Mouse (Mus musculus) stomach, embryonic 15.5 days (tissue): Measurements from ENCODE around the gene Slc9a7. TPM values are rescaled to one million over a fixed set of nuclear protein-coding genes. Genes with fewer than 3 reads are reported as not detected.

ENCODE experiments used
- ATAC-seq: fragments of 200-750 bp; cut with Nextera tagmentation; 2 replicates; pipeline ENCODE4 v1.8.0; 2017; ENCODE audit warnings: low read depth, moderate number of reproducible peaks, moderate TSS enrichment; ENCODE audit not compliant: insufficient read depth, low FRiP score
- H3K27ac ChIP-seq: fragments of 300-500 bp; sonication (generic); 2 replicates; pipeline ENCODE4 v1.5.1; 2015; ENCODE audit warnings: mild to moderate bottlenecking, inconsistent platforms
- H3K27me3 ChIP-seq: fragments of 300-500 bp; sonication (generic); replicated peaks from 2 replicates; pipeline ENCODE4 v1.6.1; 2015; ENCODE audit warnings: inconsistent platforms
- H3K36me3 ChIP-seq: fragments of 300-500 bp; sonication (generic); 2 replicates; pipeline ENCODE4 v1.6.1; 2015; ENCODE audit warnings: inconsistent platforms
- H3K4me1 ChIP-seq: fragments of 300-500 bp; sonication (generic); 2 replicates; pipeline ENCODE4 v1.6.1; 2015; ENCODE audit warnings: inconsistent platforms
- H3K4me2 ChIP-seq: fragments of 300-500 bp; sonication (generic); 2 replicates; pipeline ENCODE4 v1.6.1; 2015; ENCODE audit warnings: mild to moderate bottlenecking, inconsistent platforms
- H3K4me3 ChIP-seq: fragments of 300-500 bp; sonication (generic); replicated peaks from 2 replicates; pipeline ENCODE4 v1.5.1; 2015; ENCODE audit warnings: inconsistent platforms
- H3K9ac ChIP-seq: fragments of 300-500 bp; sonication (generic); 2 replicates; pipeline ENCODE4 v1.6.1; 2015; ENCODE audit warnings: inconsistent platforms
- H3K9me3 ChIP-seq: fragments of 300-500 bp; sonication (generic); 2 replicates; pipeline ENCODE4 v1.6.1; 2016; ENCODE audit warnings: inconsistent platforms
- WGBS: fragments of 180-500 bp; shearing (Covaris S2); methylation state at CpG from one replicate; pipeline ENCODE4 v1.1.7; 2015; 5-methylcytosine and 5-hydroxymethylcytosine counted together
- polyA plus RNA-seq: library from polyadenylated mRNA; unstranded; fragments of >200 nt; fragmentation: Nextera tagmentation; extraction: Ambion mirVana; gene quantifications from 2 replicates; pipeline ENCODE4 v1.2.1, GENCODE M21; 2015

Slc9a7 gene
- polyA plus RNA-seq, 1 experiment from 2014 or later = 0.99 TPM

DNA sequence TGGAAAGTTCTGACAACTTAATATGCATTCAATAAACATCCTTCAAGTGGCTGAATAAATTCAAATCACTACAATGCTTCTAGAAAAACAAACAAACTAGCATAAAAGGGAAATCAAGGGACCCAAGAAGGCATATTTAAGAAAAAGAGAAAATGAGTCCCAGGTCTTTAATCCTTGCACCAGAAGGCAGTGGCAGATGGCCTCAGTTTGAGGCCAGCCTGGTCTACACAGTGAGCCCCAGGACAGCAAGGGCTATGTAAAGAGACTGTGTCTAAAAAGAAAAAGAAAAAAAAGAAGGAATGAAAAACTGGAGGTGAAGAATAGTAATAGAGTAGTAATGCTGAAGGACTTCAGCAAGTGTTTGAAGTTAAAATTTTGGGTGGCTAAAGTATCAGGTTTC is 162.7 kb downstream of the Slc9a7 start:
- no peak overlapping the region for H3K4me3 ChIP-seq
- H3K36me3 ChIP-seq = no peaks in the 10 kb centered on the region
- no peak for ATAC-seq
- no peak overlapping the region for H3K4me2 ChIP-seq
- no peak overlapping the region for H3K9ac ChIP-seq
- H3K4me1 ChIP-seq = no peaks in the 10 kb centered on the region
- no peaks in the 10 kb centered on the region for H3K27me3 ChIP-seq
- H3K9me3 ChIP-seq = no peaks in the 10 kb centered on the region
- no peak overlapping the region for H3K27ac ChIP-seq

DNA sequence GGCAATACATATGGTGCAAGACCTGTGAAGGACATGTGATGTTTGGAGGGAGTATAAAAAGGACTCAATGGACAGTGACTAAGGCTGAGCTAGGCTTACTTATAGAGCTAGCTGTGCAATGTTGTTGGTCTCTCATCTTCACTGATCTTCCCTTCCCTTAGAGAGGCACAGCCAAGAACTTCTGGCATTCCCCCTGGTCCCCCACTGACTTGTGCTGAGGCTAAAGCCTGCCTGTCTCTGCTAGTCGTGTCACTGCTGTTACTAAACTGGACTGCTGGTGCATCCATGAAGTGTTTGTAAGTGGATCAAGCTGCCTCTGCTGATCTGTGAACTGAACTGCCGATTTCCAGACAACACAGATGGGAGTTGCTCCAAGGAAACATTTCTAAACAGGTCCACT is 166.1 kb downstream of the Slc9a7 start:
- Histone ChIP-seq H3K36me3 (no peaks in the 10 kb centered on the region), H3K27ac (no peak overlapping the region), H3K9me3 (no peaks in the 10 kb centered on the region), H3K4me2 (no peak overlapping the region), H3K4me3 (no peak overlapping the region), H3K9ac (no peak overlapping the region), H3K4me1 (no peaks in the 10 kb centered on the region), H3K27me3 (no peaks in the 10 kb centered on the region)
- ATAC-seq = no peak
- WGBS = 55% methylated on average over 2 of the region's 2 CpGs

DNA sequence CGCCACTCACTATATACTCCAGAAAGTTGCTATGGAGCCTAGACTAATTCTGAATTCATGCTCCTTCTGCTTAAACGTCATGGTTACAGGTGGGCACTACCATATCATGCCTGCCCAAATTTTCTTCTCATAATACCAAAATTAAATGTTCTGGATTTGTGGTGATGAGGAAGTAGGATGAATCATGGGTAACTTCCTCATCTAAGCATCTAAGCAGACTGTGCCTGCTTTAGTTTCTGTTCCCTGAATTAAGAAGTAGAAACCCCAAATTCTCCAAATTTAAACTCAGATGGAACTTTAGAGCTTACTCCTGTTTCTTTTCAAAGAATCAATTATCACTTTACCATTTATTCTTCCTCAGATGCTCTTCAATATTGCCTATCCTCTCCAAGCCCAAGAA is 173.9 kb downstream of the Slc9a7 start:
- 78% methylated on average over 2 of the region's 2 CpGs for WGBS
- Histone ChIP-seq H3K36me3 (no peaks in the 10 kb centered on the region), H3K27me3 (no peaks in the 10 kb centered on the region), H3K9ac (no peak overlapping the region), H3K4me1 (no peaks in the 10 kb centered on the region), H3K27ac (no peak overlapping the region), H3K4me2 (no peak overlapping the region), H3K4me3 (no peak overlapping the region), H3K9me3 (no peaks in the 10 kb centered on the region)
- no peak for ATAC-seq

DNA sequence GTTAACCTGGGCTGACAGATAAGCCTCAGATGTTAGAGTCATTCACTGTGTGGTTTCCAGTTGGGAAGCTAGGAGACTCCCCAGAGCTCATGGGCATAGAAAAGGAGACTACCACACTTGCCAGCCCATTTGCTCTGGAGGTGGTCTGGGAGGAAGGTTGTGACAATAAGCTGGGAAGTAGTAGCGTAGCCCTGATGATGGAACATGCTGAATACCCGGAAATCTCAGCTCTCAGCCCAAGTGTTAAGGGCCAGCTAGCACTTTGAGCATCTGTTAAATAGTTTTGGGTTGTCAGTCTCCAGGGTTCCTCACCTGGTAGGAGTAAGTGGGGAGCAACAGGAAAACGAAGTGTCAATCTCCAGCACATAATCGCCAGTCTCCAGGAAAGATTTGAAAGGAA is 221.4 kb downstream of the Slc9a7 start:
- no peak for ATAC-seq
- H3K4me2 ChIP-seq = no peak overlapping the region
- no peaks in the 10 kb centered on the region for H3K27me3 ChIP-seq
- WGBS = 52% methylated on average over 4 of the region's 4 CpGs
- H3K4me3 ChIP-seq = no peak overlapping the region
- H3K36me3 ChIP-seq = no peaks in the 10 kb centered on the region
- no peaks in the 10 kb centered on the region for H3K4me1 ChIP-seq
- H3K9me3 ChIP-seq = no peaks in the 10 kb centered on the region
- no peak overlapping the region for H3K9ac ChIP-seq
- no peak overlapping the region for H3K27ac ChIP-seq

DNA sequence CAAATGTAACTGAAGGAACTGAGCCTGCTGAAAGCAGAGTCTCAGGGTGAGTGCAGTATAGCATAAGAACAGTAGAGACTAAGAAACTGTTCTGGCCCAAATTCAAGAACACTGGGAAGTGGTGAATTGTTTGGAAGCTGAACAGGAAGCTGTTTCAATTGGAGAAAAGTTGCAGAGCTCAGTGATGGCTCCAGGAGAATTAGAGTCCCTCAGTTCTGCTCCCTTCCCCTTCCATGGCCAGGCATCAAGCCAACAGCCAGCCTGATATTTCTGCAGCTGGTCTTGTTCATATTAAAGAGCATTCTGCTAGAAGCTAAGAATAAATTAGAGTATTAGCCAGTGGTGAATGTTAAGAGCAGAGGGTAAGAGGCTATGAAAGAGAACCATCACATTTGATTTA is 225.0 kb downstream of the Slc9a7 start:
- Histone ChIP-seq H3K4me3 (no peak overlapping the region), H3K27ac (no peak overlapping the region), H3K36me3 (no peaks in the 10 kb centered on the region), H3K27me3 (no peaks in the 10 kb centered on the region), H3K9me3 (no peaks in the 10 kb centered on the region), H3K9ac (no peak overlapping the region), H3K4me1 (no peaks in the 10 kb centered on the region), H3K4me2 (no peak overlapping the region)
- ATAC-seq = peak; percentile 31; the same call in 1 of the 2 replicates

DNA sequence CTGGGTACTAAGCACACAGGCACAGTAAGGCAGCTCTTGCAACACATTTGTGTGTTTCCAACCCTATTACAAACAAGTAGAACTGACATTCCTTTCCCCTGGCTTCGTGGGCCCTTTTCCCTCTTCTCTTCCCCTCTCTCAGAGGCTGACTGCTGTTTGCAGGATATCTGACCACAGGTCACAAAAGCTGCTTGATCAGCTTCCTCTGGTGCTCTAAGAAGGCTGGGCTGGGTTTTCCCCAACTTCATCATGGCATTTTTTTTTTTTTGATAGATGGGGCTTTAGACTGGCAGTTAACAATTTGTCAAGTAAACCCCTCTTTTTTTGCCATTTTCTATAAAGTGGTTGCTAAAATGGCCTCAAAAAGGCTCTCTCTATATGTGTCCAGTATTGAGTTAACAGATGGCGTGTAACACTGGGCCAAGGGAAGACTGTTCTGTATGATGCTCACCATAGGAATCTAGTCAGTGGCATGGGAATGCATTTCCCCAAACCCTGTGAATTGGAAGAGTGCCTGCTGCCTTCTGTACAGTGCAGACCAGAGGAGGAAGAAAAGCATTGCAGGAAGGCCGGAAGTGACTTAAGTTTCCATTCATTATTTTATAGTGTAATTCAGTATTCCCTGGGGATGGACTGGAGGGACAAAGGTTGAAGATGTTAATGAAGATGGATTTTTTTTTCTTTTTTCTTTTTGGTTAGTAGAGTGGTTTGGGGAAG is 229.7 kb downstream of the Slc9a7 start:
- no peak overlapping the region for H3K4me2 ChIP-seq
- ATAC-seq = no peak
- no peak overlapping the region for H3K4me3 ChIP-seq
- 58% methylated on average over 3 of the region's 3 CpGs for WGBS
- H3K9ac ChIP-seq = no peak overlapping the region
- H3K4me1 ChIP-seq = peaks cover 4% of the 10 kb centered on the region; the same call in 1 of the 2 replicates
- no peak overlapping the region for H3K27ac ChIP-seq
- H3K27me3 ChIP-seq = peaks cover 5% of the 10 kb centered on the region; the same call in 1 of the 2 replicates
- no peaks in the 10 kb centered on the region for H3K9me3 ChIP-seq
- no peaks in the 10 kb centered on the region for H3K36me3 ChIP-seq

DNA sequence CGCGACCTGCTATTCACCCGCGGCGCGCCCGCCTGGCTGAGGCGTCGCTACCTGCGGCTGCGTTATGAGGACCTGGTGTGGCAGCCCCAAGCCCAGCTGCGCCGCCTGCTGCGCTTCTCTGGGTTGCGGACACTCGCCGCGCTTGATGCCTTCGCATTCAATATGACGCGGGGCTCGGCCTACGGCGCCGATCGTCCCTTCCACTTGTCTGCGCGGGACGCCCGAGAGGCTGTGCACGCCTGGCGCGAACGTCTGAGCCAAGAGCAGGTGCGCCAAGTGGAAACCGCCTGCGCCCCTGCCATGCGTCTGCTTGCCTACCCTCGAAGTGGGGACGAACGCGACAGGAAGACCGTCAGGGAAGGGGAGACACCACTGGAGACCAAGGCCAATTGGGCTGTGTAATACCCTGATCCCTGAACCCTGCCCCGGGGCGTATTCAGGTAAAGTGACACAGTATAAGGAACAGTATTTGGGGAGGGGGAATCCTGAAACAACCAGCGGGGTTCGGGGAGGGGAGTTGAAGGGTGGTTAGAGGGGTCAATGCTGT is 230.8 kb downstream of the Slc9a7 start:
- H3K27me3 ChIP-seq = peaks cover 5% of the 10 kb centered on the region; the same call in 1 of the 2 replicates
- whole genome bisulfite sequencing = 28% methylated on average over 47 of the region's 47 CpGs
- ATAC-seq = no peak
- H3K9ac ChIP-seq = no peak overlapping the region
- peak overlapping the region; percentile 81 for H3K4me2 ChIP-seq
- peaks cover 4% of the 10 kb centered on the region; the same call in 1 of the 2 replicates for H3K4me1 ChIP-seq
- no peaks in the 10 kb centered on the region for H3K9me3 ChIP-seq
- peak overlapping the region; percentile 42 for H3K4me3 ChIP-seq
- no peak overlapping the region for H3K27ac ChIP-seq
- H3K36me3 ChIP-seq = no peaks in the 10 kb centered on the region

DNA sequence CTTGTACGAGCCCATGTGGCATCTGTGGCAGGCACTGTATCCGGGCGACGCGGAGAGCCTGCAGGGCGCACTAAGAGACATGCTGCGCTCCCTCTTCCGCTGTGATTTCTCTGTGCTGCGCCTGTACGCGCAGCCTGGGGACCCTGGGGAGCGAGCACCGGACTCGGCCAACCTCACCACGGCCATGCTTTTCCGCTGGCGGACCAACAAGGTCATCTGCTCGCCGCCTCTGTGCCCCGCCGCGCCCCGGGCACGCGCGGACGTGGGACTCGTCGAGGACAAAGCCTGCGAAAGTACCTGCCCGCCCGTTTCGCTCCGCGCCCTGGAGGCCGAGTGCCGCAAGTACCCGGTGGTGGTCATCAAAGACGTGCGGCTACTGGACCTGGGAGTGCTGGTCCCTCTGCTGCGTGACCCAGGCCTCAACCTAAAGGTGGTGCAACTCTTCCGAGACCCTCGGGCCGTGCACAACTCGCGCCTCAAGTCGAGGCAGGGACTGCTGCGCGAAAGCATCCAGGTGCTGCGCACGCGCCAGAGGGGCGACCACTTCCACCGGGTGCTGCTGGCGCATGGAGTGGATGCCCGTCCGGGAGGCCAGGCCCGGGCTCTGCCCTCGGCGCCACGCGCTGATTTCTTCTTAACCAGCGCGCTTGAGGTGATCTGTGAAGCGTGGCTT is 231.4 kb downstream of the Slc9a7 start:
- Histone ChIP-seq H3K27me3 (peaks cover 5% of the 10 kb centered on the region; the same call in 1 of the 2 replicates), H3K27ac (no peak overlapping the region), H3K4me2 (peak overlapping the region; percentile 81), H3K9me3 (no peaks in the 10 kb centered on the region), H3K4me3 (peak overlapping the region; percentile 42), H3K4me1 (peaks cover 4% of the 10 kb centered on the region; the same call in 1 of the 2 replicates), H3K9ac (no peak overlapping the region), H3K36me3 (no peaks in the 10 kb centered on the region)
- WGBS = 19% methylated on average over 62 of the region's 65 CpGs
- no peak for ATAC-seq

DNA sequence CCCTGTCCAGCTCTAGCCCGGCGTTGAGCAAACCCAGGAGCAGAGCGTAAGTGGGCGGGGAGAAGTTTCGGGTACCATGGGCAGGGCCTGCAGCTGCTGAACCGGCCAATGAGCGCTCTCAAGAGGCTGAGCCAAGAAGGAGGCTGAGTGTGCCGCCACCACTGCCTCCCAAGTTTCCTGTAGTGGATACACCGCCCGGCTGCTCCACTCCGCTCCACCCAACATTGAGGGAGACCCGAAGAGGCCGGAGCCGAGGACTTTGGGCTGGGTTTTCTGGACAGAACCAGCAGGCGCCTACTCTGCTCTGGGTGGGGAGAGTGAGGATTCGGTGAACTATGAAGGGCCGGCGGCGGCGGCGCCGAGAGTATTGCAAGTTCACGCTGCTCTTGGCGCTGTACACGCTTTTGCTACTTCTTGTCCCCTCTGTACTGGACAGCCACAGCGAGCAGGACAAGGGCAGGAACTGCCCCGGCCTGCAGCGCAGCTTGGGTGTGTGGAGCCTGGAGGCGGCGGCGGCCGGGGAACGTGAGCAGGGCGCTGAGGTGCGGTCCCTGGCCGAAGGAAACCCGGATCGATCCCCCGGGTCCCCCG is 232.1 kb downstream of the Slc9a7 start, which contains the start of gene Chst7:
Gene Chst7, plus strand, starts transcription at position 180 of the 591 bp plus-strand sequence.
- peak within 1 kb of the TSS; percentile 81 for H3K4me2 ChIP-seq
- H3K4me1 ChIP-seq = peaks cover 4% of the 10 kb centered on the region; the same call in 1 of the 2 replicates
- H3K36me3 ChIP-seq = no peaks in the 10 kb centered on the region
- H3K27ac ChIP-seq = no peak within 1 kb of the TSS
- peak within 1 kb of the TSS; percentile 42 for H3K4me3 ChIP-seq
- no peak within 1 kb of the TSS for H3K9ac ChIP-seq
- peaks cover 5% of the 10 kb centered on the region; the same call in 1 of the 2 replicates for H3K27me3 ChIP-seq
- no peaks in the 10 kb centered on the region for H3K9me3 ChIP-seq
- peak; percentile 91 for ATAC-seq
- 20% methylated on average over 38 of the region's 40 CpGs for WGBS

Other genes with a start within 250 kb of the Slc9a7 start
- 4.4 and 4.5 TPM in 2 replicates for gene Chst7, start 232.2 kb downstream of the Slc9a7 start, polyA plus RNA-seq
- 19.2 and 21.9 TPM in 2 replicates for gene Rp2, start 72.7 kb upstream of the Slc9a7 start, polyA plus RNA-seq
- 6.5 and 7.9 TPM in 2 replicates for gene Jade3, start 133.9 kb upstream of the Slc9a7 start, polyA plus RNA-seq